Mouse (Mus musculus) gastrocnemius, adult 18-20 months (tissue): ENCODE measurements around the gene Zfp143. TPM values are rescaled to one million over a fixed set of nuclear protein-coding genes. Genes with fewer than 3 reads are reported as not detected.
"Not testable (repeated sequence)": the region's sequence is repeated elsewhere in the genome, so short reads cannot be mapped to it uniquely, and the experiment has no call there.

Experiments
- DNase-seq: peaks from one replicate; pipeline ENCODE4 v3.0.0; 2021; ENCODE audit warnings: low spot score
- total RNA-seq, 2 experiments: library from RNA; stranded (reverse); gene quantifications; 2 replicates each; pipeline ENCODE4 v1.2.3; 2021

Gene Zfp143
- total RNA-seq, 2 experiments from 2014 or later: 8.3 to 8.6 TPM

DNA sequence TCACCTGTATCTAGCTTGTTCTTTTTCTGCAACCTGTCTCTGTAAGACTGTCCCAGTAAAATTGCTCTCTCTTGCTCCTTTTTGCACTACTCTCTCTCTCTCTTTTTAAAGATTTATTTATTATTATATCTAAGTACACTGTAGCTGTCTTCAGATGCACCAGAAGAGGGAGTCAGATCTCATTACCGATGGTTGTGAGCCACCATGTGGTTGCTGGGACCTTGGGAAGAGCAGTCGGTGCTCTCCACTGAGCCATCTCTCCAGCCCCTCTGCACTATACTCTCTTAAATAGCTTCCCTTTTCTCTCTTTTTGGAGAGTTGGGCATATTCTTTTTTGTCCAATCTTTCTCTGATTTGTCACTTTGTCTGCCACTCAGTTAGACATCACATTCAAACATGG is 71.3 kb downstream of the Zfp143 start:
- DNase-seq: not testable (repeated sequence)

DNA sequence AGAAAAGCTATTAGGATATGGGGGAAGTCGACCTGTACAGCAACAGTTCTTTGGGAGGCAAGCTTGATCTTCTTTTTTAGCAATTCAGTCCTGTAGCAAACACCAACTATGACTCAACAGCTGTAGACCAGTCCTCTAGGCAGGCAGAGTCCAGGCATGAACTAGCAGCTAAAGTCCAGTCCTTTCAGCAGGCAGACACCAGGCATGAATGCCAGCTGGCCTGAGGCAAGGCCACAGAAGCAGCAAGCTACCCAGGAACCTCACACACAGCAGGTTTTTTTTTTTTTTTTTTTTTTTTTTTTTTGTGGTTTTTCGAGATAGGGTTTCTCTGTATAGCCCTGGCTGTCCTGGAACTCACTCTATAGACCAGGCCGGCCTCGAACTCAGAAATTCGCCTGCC is 73.0 kb downstream of the Zfp143 start:
- no peak for DNase-seq

DNA sequence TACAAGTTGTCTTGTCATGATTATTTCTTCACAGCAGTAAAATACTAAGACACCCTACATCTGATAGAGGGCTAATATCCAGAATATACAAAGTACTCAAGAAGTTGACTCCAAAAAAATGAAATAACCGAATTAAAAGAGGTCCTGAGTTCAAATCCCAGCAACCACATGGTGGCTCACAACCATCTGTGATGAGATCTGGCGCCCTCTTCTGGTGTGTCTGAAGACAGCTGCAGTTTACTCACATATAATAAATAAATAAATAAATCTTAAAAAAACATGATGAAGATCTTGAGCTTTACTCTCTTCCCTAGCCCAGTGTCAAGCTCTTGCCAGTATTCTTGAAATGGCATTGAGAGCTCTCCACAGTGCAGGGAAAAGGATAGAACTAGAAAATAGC is 77.5 kb downstream of the Zfp143 start:
- no peak for DNase-seq

DNA sequence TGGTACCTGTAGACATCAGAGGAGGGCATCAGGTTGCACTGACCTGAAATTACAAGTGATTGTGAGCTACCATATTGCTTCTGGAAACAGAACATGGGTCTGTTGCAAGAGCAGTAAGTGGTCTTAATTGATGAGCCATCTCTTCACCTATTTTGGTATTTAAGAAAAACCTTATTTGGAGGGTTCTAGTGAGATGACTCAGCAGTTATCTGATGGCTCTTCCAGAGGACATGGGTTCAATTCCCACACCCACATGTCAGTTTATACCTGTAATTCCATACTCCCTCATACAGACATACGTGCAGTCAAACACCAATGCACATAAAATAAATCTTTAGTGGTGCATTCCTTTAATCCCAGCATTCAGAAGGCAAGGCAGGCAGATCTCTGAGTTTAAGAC is 82.8 kb downstream of the Zfp143 start:
- DNase-seq: no peak

Other genes starting within 250 kb of the Zfp143 start
- gene Scube2, start 195.5 kb upstream of the Zfp143 start, total RNA-seq: 1 to 10 TPM; 2.1 to 3.7 TPM
- gene Dennd5a, start 100.7 kb upstream of the Zfp143 start, total RNA-seq: 10 to 100 TPM; 36.2 to 47.5 TPM
- gene Tmem41b, start 74.3 kb upstream of the Zfp143 start, total RNA-seq: 10 to 100 TPM; 23.3 to 26.9 TPM
- gene Ipo7, start 42.9 kb upstream of the Zfp143 start, total RNA-seq: 10 to 100 TPM; 88.3 to 92.0 TPM
- gene Wee1, start 60.8 kb downstream of the Zfp143 start, total RNA-seq: 1 to 10 TPM; 1.8 to 2.5 TPM
- gene Swap70, start 160.5 kb downstream of the Zfp143 start, total RNA-seq: 1 to 10 TPM; 5.5 to 8.0 TPM